Mouse (Mus musculus): Measurements from ENCODE around the gene Smim26.

- peak; percentile 87 for TF ChIP-seq CTCF (conservative IDR thresholded peaks at IDR 0.05; ENCODE audit: insufficient read depth, insufficient read length, low read depth, low read length)
- TF ChIP-seq POLR2A (IDR thresholded peaks at IDR 0.05; ENCODE audit: low read depth, low read length): no peak
These were observed 41.9 kb downstream of the Smim26 start for GRCm38 (mm10) chr2:144635644-144636320.
